Mouse (Mus musculus): ENCODE data around the gene Pycr1. TPM values are rescaled to one million over a fixed set of nuclear protein-coding genes. Genes with fewer than 3 reads are reported as not detected.
A peak's percentile ranks its signal among the peaks of the same experiment; 100 is the strongest.

Gene Pycr1
- polyA plus RNA-seq, 2 experiments, result 4.0 to 4.8 TPM

- ATAC-seq (ENCODE audit: insufficient read depth) (no peak), DNase-seq (ENCODE audit: low read depth in 3 of 3, low spot score in 3 of 3) (no peak)
- H3K4me3 ChIP-seq (ENCODE audit: insufficient read depth in 1 of 2, low read depth in 2 of 2, low read length in 2 of 2), result no peak overlapping the region
- H3K36me3 ChIP-seq (replicated peaks; ENCODE audit: control insufficient read depth, insufficient read depth, low read depth), result no peaks in the 10 kb centered on the region
- no peak overlapping the region for H3K4me2 ChIP-seq (ENCODE audit: low read depth)
- TF ChIP-seq EP300 (IDR thresholded peaks at IDR 0.05; ENCODE audit: low read depth), result no peak
- no peak for TF ChIP-seq CTCF (IDR thresholded peaks at IDR 0.05; ENCODE audit: low read depth)
- no peaks in the 10 kb centered on the region for H3K4me1 ChIP-seq (replicated peaks; ENCODE audit: control insufficient read depth in 2 of 2, insufficient read depth in 2 of 2, low read length in 1 of 2)
- WGBS (ENCODE audit: insufficient replicate concordance), result 69% methylated on average over 4 of the region's 4 CpGs
- no peak overlapping the region for H3K9ac ChIP-seq (replicated peaks)
- peaks cover 52% of the 10 kb centered on the region for H3K27me3 ChIP-seq (ENCODE audit: control insufficient read depth, insufficient read depth, low read length)
- no peaks in the 10 kb centered on the region for H3K9me3 ChIP-seq (ENCODE audit: control insufficient read depth, low read length)
- no peak overlapping the region for H3K27ac ChIP-seq
These were observed 13.7 kb upstream of the Pycr1 start for GRCm38 (mm10) chr11:120657301-120657700.

GRCm38 (mm10) chr11:120654741-120655140, 11.2 kb upstream of the Pycr1 start:
- no peak for TF ChIP-seq EP300 (IDR thresholded peaks at IDR 0.05; ENCODE audit: low read depth)
- no peak for TF ChIP-seq CTCF (IDR thresholded peaks at IDR 0.05; ENCODE audit: low read depth)
- no peak overlapping the region for H3K4me2 ChIP-seq (ENCODE audit: low read depth)
- H3K27ac ChIP-seq, result no peak overlapping the region
- no peaks in the 10 kb centered on the region for H3K9me3 ChIP-seq (ENCODE audit: control insufficient read depth, low read length)
- DNase-seq (ENCODE audit: low read depth in 3 of 3, low spot score in 3 of 3) (no peak), ATAC-seq (ENCODE audit: insufficient read depth) (no peak)
- no peak overlapping the region for H3K9ac ChIP-seq (replicated peaks)
- H3K4me3 ChIP-seq (ENCODE audit: insufficient read depth in 1 of 2, low read depth in 2 of 2, low read length in 2 of 2), result no peak overlapping the region
- H3K36me3 ChIP-seq (replicated peaks; ENCODE audit: control insufficient read depth, insufficient read depth, low read depth), result no peaks in the 10 kb centered on the region
- peaks cover 26% of the 10 kb centered on the region for H3K27me3 ChIP-seq (ENCODE audit: control insufficient read depth, insufficient read depth, low read length)
- no peaks in the 10 kb centered on the region for H3K4me1 ChIP-seq (replicated peaks; ENCODE audit: control insufficient read depth in 2 of 2, insufficient read depth in 2 of 2, low read length in 1 of 2)
- 49% methylated on average over 3 of the region's 3 CpGs for WGBS (ENCODE audit: insufficient replicate concordance)

DNA sequence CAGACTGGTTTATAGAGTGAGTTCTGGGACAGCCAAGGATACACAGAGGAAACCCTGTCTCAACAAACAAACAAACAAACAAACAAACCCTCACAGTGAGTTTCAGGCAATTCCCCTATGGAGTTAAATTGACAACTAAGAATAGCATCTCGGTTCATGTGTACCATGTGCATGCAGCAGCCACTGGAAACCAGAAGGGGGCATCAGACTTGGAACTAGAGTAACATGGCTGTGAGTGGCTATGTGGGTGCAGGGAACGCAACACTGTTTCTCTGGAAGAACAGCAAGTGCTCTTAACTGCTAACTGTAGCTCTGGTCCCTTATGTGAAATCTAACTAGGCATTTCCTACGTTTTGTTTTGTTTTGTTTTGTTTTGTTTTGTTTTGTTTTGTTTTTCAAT, 8.3 kb upstream of the Pycr1 start:
- no peaks in the 10 kb centered on the region for H3K36me3 ChIP-seq (replicated peaks; ENCODE audit: control insufficient read depth, insufficient read depth, low read depth)
- peaks cover 6% of the 10 kb centered on the region; the same call in 1 of the 2 replicates for H3K27me3 ChIP-seq (ENCODE audit: control insufficient read depth, insufficient read depth, low read length)
- ATAC-seq (ENCODE audit: insufficient read depth) (no peak), DNase-seq (ENCODE audit: low read depth in 3 of 3, low spot score in 3 of 3) (no peak)
- H3K9me3 ChIP-seq (ENCODE audit: control insufficient read depth, low read length), result no peaks in the 10 kb centered on the region
- H3K4me1 ChIP-seq (replicated peaks; ENCODE audit: control insufficient read depth in 2 of 2, insufficient read depth in 2 of 2, low read length in 1 of 2), result no peaks in the 10 kb centered on the region; a peak in 1 of 4 replicates
- H3K9ac ChIP-seq (replicated peaks), result no peak overlapping the region
- peak; percentile 74 for TF ChIP-seq CTCF (IDR thresholded peaks at IDR 0.05; ENCODE audit: low read depth)
- no peak for TF ChIP-seq EP300 (IDR thresholded peaks at IDR 0.05; ENCODE audit: low read depth)
- H3K27ac ChIP-seq, result no peak overlapping the region
- H3K4me3 ChIP-seq (ENCODE audit: insufficient read depth in 1 of 2, low read depth in 2 of 2, low read length in 2 of 2), result no peak overlapping the region
- H3K4me2 ChIP-seq (ENCODE audit: low read depth), result no peak overlapping the region
- WGBS (ENCODE audit: insufficient replicate concordance), result 56% methylated on average over 3 of the region's 3 CpGs

DNA sequence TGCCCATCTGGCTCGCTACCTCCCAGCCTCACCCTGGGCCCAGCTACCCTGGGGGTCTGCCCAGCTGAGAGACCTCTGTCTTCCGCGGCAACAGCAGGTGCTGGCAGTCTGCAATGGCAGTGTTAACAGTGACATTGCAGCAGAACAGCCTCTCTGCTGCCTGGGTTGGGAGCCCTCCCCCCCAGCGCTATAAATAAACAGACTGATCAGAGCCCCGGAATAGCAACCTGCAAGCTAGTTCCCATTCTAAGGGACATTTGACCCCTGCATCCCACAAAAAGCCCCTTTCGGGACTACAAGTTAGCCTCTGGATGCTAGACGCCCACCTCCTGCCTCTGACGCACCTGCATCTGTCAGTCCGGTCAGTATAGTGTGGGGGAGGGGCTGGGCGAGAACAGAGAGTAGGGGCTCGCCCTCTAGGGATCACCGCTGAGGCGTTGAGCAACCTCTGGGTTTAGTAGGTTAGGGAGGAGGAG, 4.5 kb upstream of the Pycr1 start, which contains the start of gene Myadml2:
Myadml2 (minus strand) TSS at position 158 of the 476 bp plus-strand sequence.
- peak within 1 kb of the TSS; percentile 7 for H3K9ac ChIP-seq (replicated peaks)
- peaks cover 4 to 5% of the 10 kb centered on the region in 2 experiments for H3K4me1 ChIP-seq (replicated peaks; ENCODE audit: control insufficient read depth in 2 of 2, insufficient read depth in 2 of 2, low read length in 1 of 2)
- H3K9me3 ChIP-seq (ENCODE audit: control insufficient read depth, low read length), result no peaks in the 10 kb centered on the region
- 6% methylated on average over 13 of the region's 13 CpGs for WGBS (ENCODE audit: insufficient replicate concordance)
- no peak for ATAC-seq (ENCODE audit: insufficient read depth)
- no peak for TF ChIP-seq EP300 (IDR thresholded peaks at IDR 0.05; ENCODE audit: low read depth)
- TF ChIP-seq CTCF (IDR thresholded peaks at IDR 0.05; ENCODE audit: low read depth), result 0 out of 2 replicates have a peak, but pooled peaks have one; percentile 5
- H3K27ac ChIP-seq, result no peak within 1 kb of the TSS
- DNase-seq (ENCODE audit: low read depth in 3 of 3, low spot score in 3 of 3), result no peak
- H3K36me3 ChIP-seq (replicated peaks; ENCODE audit: control insufficient read depth, insufficient read depth, low read depth), result no peaks in the 10 kb centered on the region
- peak within 1 kb of the TSS; percentile 31 to 32 for H3K4me3 ChIP-seq (ENCODE audit: insufficient read depth in 1 of 2, low read depth in 2 of 2, low read length in 2 of 2)
- H3K27me3 ChIP-seq (ENCODE audit: control insufficient read depth, insufficient read depth, low read length), result peaks cover 4% of the 10 kb centered on the region
- peak within 1 kb of the TSS; percentile 55 for H3K4me2 ChIP-seq (ENCODE audit: low read depth)

DNA sequence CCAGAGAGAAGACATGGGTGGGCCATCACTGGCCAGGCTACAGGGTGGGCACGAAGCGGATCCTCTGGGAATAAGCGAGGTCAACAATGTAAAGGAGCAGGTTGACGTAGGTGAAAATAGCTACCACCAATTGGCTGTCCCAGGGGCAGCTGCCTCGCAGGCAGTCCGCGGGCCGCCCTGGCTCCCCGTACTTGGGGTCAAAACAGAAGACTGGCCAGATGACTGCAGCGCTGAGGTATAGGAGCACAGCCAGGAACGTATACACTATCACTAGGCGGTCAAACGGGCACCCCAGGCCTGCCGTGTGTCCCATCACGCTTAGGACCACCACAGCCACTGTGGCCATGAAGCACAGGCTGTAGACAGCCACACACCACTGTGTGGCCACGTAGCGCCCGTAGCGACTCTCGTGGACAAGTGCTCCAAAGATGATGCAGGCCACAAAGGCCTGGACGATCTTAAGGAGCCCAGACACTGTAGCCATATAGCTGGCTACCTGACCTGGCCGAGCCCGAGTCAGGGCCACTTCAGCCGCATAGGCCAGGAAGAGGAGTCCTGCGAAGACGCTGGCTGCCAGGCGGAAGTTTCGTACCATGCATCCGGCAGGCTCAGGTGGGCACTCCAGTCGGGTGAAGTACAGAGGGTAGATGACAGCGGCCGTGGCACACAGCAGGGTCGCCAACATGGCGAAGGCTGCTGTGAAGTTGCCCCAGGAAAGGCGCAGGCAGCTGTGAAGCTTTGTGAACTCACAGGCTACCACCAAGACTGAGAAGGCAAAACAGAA, 3.7 kb upstream of the Pycr1 start:
- Histone ChIP-seq H3K4me3 (ENCODE audit: insufficient read depth in 1 of 2, low read depth in 2 of 2, low read length in 2 of 2) (no peak overlapping the region), H3K9ac (replicated peaks) (no peak overlapping the region)

More for the DNA sequence above, 3.7 kb upstream of the Pycr1 start:
- no peaks in the 10 kb centered on the region for H3K36me3 ChIP-seq (replicated peaks; ENCODE audit: control insufficient read depth, insufficient read depth, low read depth)
- TF ChIP-seq CTCF (IDR thresholded peaks at IDR 0.05; ENCODE audit: low read depth) (no peak), EP300 (IDR thresholded peaks at IDR 0.05; ENCODE audit: low read depth) (no peak)
- H3K4me2 ChIP-seq (ENCODE audit: low read depth), result peak overlapping the region; percentile 55; the same call in 1 of the 2 replicates
- peaks cover 4% of the 10 kb centered on the region for H3K27me3 ChIP-seq (ENCODE audit: control insufficient read depth, insufficient read depth, low read length)
- H3K9me3 ChIP-seq (ENCODE audit: control insufficient read depth, low read length), result no peaks in the 10 kb centered on the region
- no peak for DNase-seq (ENCODE audit: low read depth in 3 of 3, low spot score in 3 of 3)
- H3K27ac ChIP-seq, result no peak overlapping the region
- whole genome bisulfite sequencing (ENCODE audit: insufficient replicate concordance), result 76% methylated on average over 35 of the region's 35 CpGs
- no peak for ATAC-seq (ENCODE audit: insufficient read depth)
- H3K4me1 ChIP-seq (replicated peaks; ENCODE audit: control insufficient read depth in 2 of 2, insufficient read depth in 2 of 2, low read length in 1 of 2), result peaks cover 7 to 8% of the 10 kb centered on the region in 2 experiments
